Mouse (Mus musculus) megakaryocyte, embryonic 14.5 days (primary cell): ENCODE results near the gene Rasl12.

Experiments used
- FLI1 ChIP-seq: IDR thresholded peaks from 2 replicates; pipeline ENCODE4 v1.6.1; 2012; ENCODE audit warnings: low read length, inconsistent platforms, mixed read lengths
- GATA1 ChIP-seq: IDR thresholded peaks from 3 replicates; pipeline ENCODE4 v1.6.1; 2012; ENCODE audit warnings: mixed read lengths, low read length, inconsistent platforms, borderline replicate concordance

DNA sequence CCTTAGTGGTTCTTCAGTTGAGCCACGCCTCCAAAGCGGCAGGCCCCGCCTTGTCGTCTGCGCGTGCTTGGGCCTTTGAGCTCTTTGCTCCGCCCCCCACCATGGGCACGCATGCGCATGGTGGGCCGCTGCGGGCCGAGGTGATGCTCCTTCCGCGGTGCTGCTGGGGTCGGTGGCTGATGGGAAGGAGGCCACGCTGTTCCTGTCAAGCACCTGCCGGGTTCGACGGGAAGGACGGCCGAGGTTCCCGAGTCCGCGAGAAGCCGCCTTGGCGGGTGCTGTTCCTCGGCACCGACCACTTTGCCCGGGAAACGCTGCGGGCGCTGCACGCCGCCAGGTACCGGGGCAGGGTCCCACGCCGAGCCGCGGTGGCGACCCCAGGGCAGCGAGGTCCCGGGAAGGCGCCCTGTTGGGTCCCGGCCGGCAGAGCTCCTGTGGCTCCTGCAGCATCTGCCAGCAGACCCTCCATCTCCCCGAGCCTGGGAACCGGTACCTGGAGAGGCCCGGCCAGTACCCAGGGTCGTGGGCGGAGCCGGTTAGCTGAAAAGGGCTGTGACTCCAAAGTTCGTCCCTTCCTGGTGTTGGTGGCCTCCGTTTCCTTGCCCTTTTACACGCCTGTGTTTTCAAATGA lies 37.5 kb downstream of the Rasl12 start, which contains the start of gene Mtfmt:
- TF ChIP-seq FLI1 = no peak
- TF ChIP-seq GATA1 = no peak
